Mouse (Mus musculus): ENCODE measurements around the gene Cfap97d2.

GRCm38 (mm10) chr8:13697681-13698080 lies 8.0 kb upstream of the Cfap97d2 start:
- TF ChIP-seq POLR2A (IDR thresholded peaks at IDR 0.05; ENCODE audit: borderline replicate concordance, control insufficient read depth, low read depth, low read length) (no peak), CTCF (IDR thresholded peaks at IDR 0.05; ENCODE audit: control insufficient read depth, insufficient read depth, low read length) (no peak)
